Mouse (Mus musculus) neural tube, embryonic 12.5 days (tissue): ENCODE measurements at regions not wholly inside any gene's neighbourhood (a gene's known extent, or its start where the extent isn't known, plus 50 kb on each side); places are given as distances from the start of the nearest gene placed in this dataset.
"Not testable (repeated sequence)": the region's sequence is repeated elsewhere in the genome, so short reads cannot be mapped to it uniquely, and the experiment has no call there.

Experiments
- ATAC-seq: fragments of 200-750 bp; cut with Nextera tagmentation; 2 replicates; pipeline ENCODE4 v1.8.0; 2017; ENCODE audit warnings: low read depth, mild to moderate bottlenecking, moderate TSS enrichment, moderate library complexity; ENCODE audit not compliant: low FRiP score
- H3K27ac ChIP-seq: fragments of 300-500 bp; sonication (generic); 2 replicates; pipeline ENCODE4 v1.5.1; 2016
- H3K27me3 ChIP-seq: fragments of 300-500 bp; sonication (generic); replicated peaks from 2 replicates; pipeline ENCODE4 v1.6.1; 2016; ENCODE audit warnings: mild to moderate bottlenecking
- H3K36me3 ChIP-seq: fragments of 300-500 bp; sonication (generic); 2 replicates; pipeline ENCODE4 v1.6.1; 2016; ENCODE audit warnings: mild to moderate bottlenecking
- H3K4me1 ChIP-seq: fragments of 300-500 bp; sonication (generic); 2 replicates; pipeline ENCODE4 v1.6.1; 2016
- H3K4me2 ChIP-seq: fragments of 300-500 bp; sonication (generic); replicated peaks from 2 replicates; pipeline ENCODE4 v1.6.1; 2016; ENCODE audit warnings: mild to moderate bottlenecking
- H3K4me3 ChIP-seq: fragments of 300-500 bp; sonication (generic); 2 replicates; pipeline ENCODE4 v1.5.1; 2016
- H3K9ac ChIP-seq: fragments of 300-500 bp; sonication (generic); 2 replicates; pipeline ENCODE4 v1.6.1; 2016; ENCODE audit warnings: mild to moderate bottlenecking
- H3K9me3 ChIP-seq: fragments of 300-500 bp; sonication (generic); 2 replicates; pipeline ENCODE4 v1.6.1; 2016; ENCODE audit warnings: mild to moderate bottlenecking
- WGBS: fragments of 180-500 bp; shearing (Covaris S2); methylation state at CpG from one replicate; pipeline ENCODE4 v1.1.7; 2016; 5-methylcytosine and 5-hydroxymethylcytosine counted together

GRCm38 (mm10) chr14:66521836-66522629 is 513.0 kb upstream of the Gulo start:
- Histone ChIP-seq H3K9me3 (no peaks in the 10 kb centered on the region), H3K4me2 (no peak overlapping the region), H3K9ac (no peak overlapping the region), H3K4me3 (no peak overlapping the region), H3K27ac (no peak overlapping the region), H3K27me3 (no peaks in the 10 kb centered on the region), H3K36me3 (no peaks in the 10 kb centered on the region), H3K4me1 (no peaks in the 10 kb centered on the region)
- 46% methylated on average over 7 of the region's 7 CpGs for WGBS
- no peak for ATAC-seq

GRCm38 (mm10) chr14:66516770-66517169 is 507.8 kb upstream of the Gulo start:
- Histone ChIP-seq H3K4me3 (no peak overlapping the region), H3K27me3 (no peaks in the 10 kb centered on the region), H3K4me1 (no peaks in the 10 kb centered on the region), H3K36me3 (no peaks in the 10 kb centered on the region), H3K9ac (no peak overlapping the region), H3K9me3 (no peaks in the 10 kb centered on the region), H3K27ac (no peak overlapping the region), H3K4me2 (no peak overlapping the region)
- WGBS = 94% methylated on average over 3 of the region's 3 CpGs
- no peak for ATAC-seq

- Histone ChIP-seq H3K27ac (no peak overlapping the region), H3K4me3 (no peak overlapping the region), H3K36me3 (no peaks in the 10 kb centered on the region), H3K9ac (no peak overlapping the region), H3K4me2 (no peak overlapping the region), H3K9me3 (no peaks in the 10 kb centered on the region), H3K4me1 (no peaks in the 10 kb centered on the region), H3K27me3 (no peaks in the 10 kb centered on the region)
- ATAC-seq = no peak
- WGBS = 87% methylated on average over 5 of the region's 5 CpGs
Measured at GRCm38 (mm10) chr14:66510750-66511149, 501.7 kb upstream of the Gulo start.

GRCm38 (mm10) chr14:66510218-66510617 is 501.2 kb upstream of the Gulo start:
- Histone ChIP-seq H3K4me2 (no peak overlapping the region), H3K9me3 (no peaks in the 10 kb centered on the region), H3K27me3 (no peaks in the 10 kb centered on the region), H3K4me3 (no peak overlapping the region), H3K4me1 (no peaks in the 10 kb centered on the region), H3K27ac (no peak overlapping the region), H3K36me3 (no peaks in the 10 kb centered on the region), H3K9ac (no peak overlapping the region)
- WGBS = 53% methylated on average over 1 of the region's 1 CpGs
- ATAC-seq = no peak

GRCm38 (mm10) chr14:66509706-66510105 is 500.7 kb upstream of the Gulo start:
- Histone ChIP-seq H3K4me1 (no peaks in the 10 kb centered on the region), H3K4me3 (no peak overlapping the region), H3K9ac (no peak overlapping the region), H3K27ac (no peak overlapping the region), H3K27me3 (no peaks in the 10 kb centered on the region), H3K36me3 (no peaks in the 10 kb centered on the region), H3K9me3 (no peaks in the 10 kb centered on the region), H3K4me2 (no peak overlapping the region)
- WGBS = 93% methylated on average over 7 of the region's 7 CpGs
- ATAC-seq = no peak

- peaks cover 5% of the 10 kb centered on the region; the same call in 1 of the 2 replicates for H3K4me1 ChIP-seq
- no peak overlapping the region for H3K9ac ChIP-seq
- no peak overlapping the region for H3K4me2 ChIP-seq
- no peaks in the 10 kb centered on the region for H3K36me3 ChIP-seq
- H3K9me3 ChIP-seq = no peaks in the 10 kb centered on the region
- H3K4me3 ChIP-seq = no peak overlapping the region
- no peak overlapping the region for H3K27ac ChIP-seq
- 77% methylated on average over 6 of the region's 6 CpGs for WGBS
- no peaks in the 10 kb centered on the region for H3K27me3 ChIP-seq
- no peak for ATAC-seq
Measured at GRCm38 (mm10) chr14:66501995-66502394, 493.0 kb upstream of the Gulo start.

GRCm38 (mm10) chr14:66499896-66500295 is 490.9 kb upstream of the Gulo start:
- peak; percentile 55 for ATAC-seq
- H3K4me2 ChIP-seq = peak overlapping the region; percentile 14; the same call in 1 of the 2 replicates

GRCm38 (mm10) chr14:66495146-66495545 is 486.1 kb upstream of the Gulo start:
- ATAC-seq = 0 out of 2 replicates have a peak, but pooled peaks have one; percentile 18
- WGBS = 91% methylated on average over 1 of the region's 1 CpGs
- peak overlapping the region; percentile 32; the same call in 1 of the 2 replicates for H3K4me2 ChIP-seq

More at GRCm38 (mm10) chr14:66499896-66500295, 490.9 kb upstream of the Gulo start:
- Histone ChIP-seq H3K36me3 (no peaks in the 10 kb centered on the region), H3K9me3 (no peaks in the 10 kb centered on the region), H3K4me1 (peaks cover 17% of the 10 kb centered on the region; the same call in 1 of the 2 replicates), H3K4me3 (no peak overlapping the region), H3K9ac (no peak overlapping the region), H3K27me3 (no peaks in the 10 kb centered on the region), H3K27ac (no peak overlapping the region)
- 21% methylated on average over 11 of the region's 11 CpGs for WGBS

GRCm38 (mm10) chr14:66494518-66494923 is 485.5 kb upstream of the Gulo start:
- WGBS = 8% methylated on average over 5 of the region's 5 CpGs
- H3K4me2 ChIP-seq = peak overlapping the region; percentile 32
- H3K27me3 ChIP-seq = no peaks in the 10 kb centered on the region
- H3K4me3 ChIP-seq = no peak overlapping the region
- H3K27ac ChIP-seq = peak overlapping the region; percentile 76
- H3K9me3 ChIP-seq = no peaks in the 10 kb centered on the region
- ATAC-seq = peak; percentile 98
- no peaks in the 10 kb centered on the region for H3K36me3 ChIP-seq
- peaks cover 27% of the 10 kb centered on the region for H3K4me1 ChIP-seq
- H3K9ac ChIP-seq = no peak overlapping the region

More at GRCm38 (mm10) chr14:66495146-66495545, 486.1 kb upstream of the Gulo start:
- no peaks in the 10 kb centered on the region for H3K9me3 ChIP-seq
- H3K4me1 ChIP-seq = peaks cover 31% of the 10 kb centered on the region
- H3K9ac ChIP-seq = no peak overlapping the region
- H3K27me3 ChIP-seq = no peaks in the 10 kb centered on the region
- H3K27ac ChIP-seq = no peak overlapping the region
- H3K4me3 ChIP-seq = no peak overlapping the region
- H3K36me3 ChIP-seq = no peaks in the 10 kb centered on the region

GRCm38 (mm10) chr14:66493691-66494121 is 484.7 kb upstream of the Gulo start:
- Histone ChIP-seq H3K4me2 (peak overlapping the region; percentile 32; the same call in 1 of the 2 replicates), H3K27ac (peak overlapping the region; percentile 79), H3K9ac (peak overlapping the region; percentile 14; the same call in 1 of the 2 replicates), H3K4me3 (no peak overlapping the region), H3K9me3 (no peaks in the 10 kb centered on the region), H3K27me3 (no peaks in the 10 kb centered on the region), H3K4me1 (peaks cover 26% of the 10 kb centered on the region), H3K36me3 (no peaks in the 10 kb centered on the region)
- 16% methylated on average over 4 of the region's 4 CpGs for WGBS
- ATAC-seq = peak; percentile 30; the same call in 1 of the 2 replicates

- not testable (repeated sequence) for H3K4me1 ChIP-seq, H3K27me3 ChIP-seq, H3K4me3 ChIP-seq, H3K9me3 ChIP-seq, ATAC-seq, H3K4me2 ChIP-seq, H3K27ac ChIP-seq, H3K9ac ChIP-seq, H3K36me3 ChIP-seq
- 83% methylated on average over 1 of the region's 1 CpGs for WGBS
Measured at GRCm38 (mm10) chr14:66484751-66485150, 475.7 kb upstream of the Gulo start.

- WGBS = 90% methylated on average over 4 of the region's 4 CpGs
- H3K36me3 ChIP-seq = no peaks in the 10 kb centered on the region
- no peak overlapping the region for H3K4me3 ChIP-seq
- no peak overlapping the region for H3K4me2 ChIP-seq
- ATAC-seq = no peak
- 0 out of 2 replicates have a peak, but pooled peaks cover 9% of the 10 kb centered on the region for H3K9me3 ChIP-seq
- H3K27ac ChIP-seq = no peak overlapping the region
- peaks cover 7% of the 10 kb centered on the region for H3K4me1 ChIP-seq
- H3K27me3 ChIP-seq = no peaks in the 10 kb centered on the region
- H3K9ac ChIP-seq = no peak overlapping the region
Measured at GRCm38 (mm10) chr14:66479181-66479580, 470.2 kb upstream of the Gulo start.
